Mouse (Mus musculus) stomach, postnatal 0 days (tissue): ENCODE measurements around the gene Znrd1. TPM values are rescaled to one million over a fixed set of nuclear protein-coding genes. Genes with fewer than 3 reads are reported as not detected.
"Not testable (repeated sequence)": the region's sequence is repeated elsewhere in the genome, so short reads cannot be mapped to it uniquely, and the experiment has no call there.

Experiments
- ATAC-seq: fragments of 200-750 bp; cut with Nextera tagmentation; 2 replicates; pipeline ENCODE4 v1.8.0; 2017; ENCODE audit not compliant: low FRiP score, low TSS enrichment
- DNase-seq: peaks from one replicate; pipeline ENCODE4 v3.0.0-alpha.2; 2016; ENCODE audit warnings: low spot score
- H3K27ac ChIP-seq: fragments of 300-500 bp; sonication (generic); replicated peaks from 2 replicates; pipeline ENCODE4 v1.5.1; 2014; ENCODE audit warnings: mild to moderate bottlenecking, control low read depth
- H3K27me3 ChIP-seq: fragments of 300-500 bp; sonication (generic); 2 replicates; pipeline ENCODE4 v1.6.1; 2014; ENCODE audit warnings: low read length; ENCODE audit not compliant: control insufficient read depth, insufficient read depth
- H3K36me3 ChIP-seq: fragments of 300-500 bp; sonication (generic); 2 replicates; pipeline ENCODE4 v1.6.1; 2014; ENCODE audit warnings: low read length, mixed read lengths; ENCODE audit not compliant: control insufficient read depth, insufficient read depth
- H3K4me1 ChIP-seq: fragments of 300-500 bp; sonication (generic); replicated peaks from 2 replicates; pipeline ENCODE4 v1.6.1; 2014; ENCODE audit warnings: antibody characterized with exemption; ENCODE audit not compliant: control insufficient read depth, insufficient read depth
- H3K4me2 ChIP-seq: fragments of 300-500 bp; sonication (generic); replicated peaks from 2 replicates; pipeline ENCODE4 v1.6.1; 2014; ENCODE audit warnings: low read depth, mild to moderate bottlenecking, control low read depth, moderate library complexity
- H3K4me3 ChIP-seq: fragments of 300-500 bp; sonication (generic); 2 replicates; pipeline ENCODE4 v1.5.1; 2014; ENCODE audit warnings: low read depth, low read length, control low read depth
- H3K9ac ChIP-seq: fragments of 300-500 bp; sonication (generic); 2 replicates; pipeline ENCODE4 v1.6.1; 2014; ENCODE audit warnings: mild to moderate bottlenecking, low read length, control low read depth, mixed read lengths
- H3K9me3 ChIP-seq: fragments of 300-500 bp; sonication (generic); 2 replicates; pipeline ENCODE4 v1.6.1; 2016; ENCODE audit warnings: low read length; ENCODE audit not compliant: control insufficient read depth
- CTCF ChIP-seq: IDR thresholded peaks from 2 replicates; pipeline ENCODE4 v1.5.1; 2016; ENCODE audit warnings: antibody characterized with exemption, low read depth, mild to moderate bottlenecking, moderate library complexity
- EP300 ChIP-seq: optimal IDR thresholded peaks from 2 replicates; pipeline ENCODE3; 2016; ENCODE audit warnings: antibody characterized with exemption
- WGBS: fragments of 180-500 bp; shearing (Covaris S2); extraction: QIAGEN DNeasy Blood & Tissue Kit; methylation state at CpG from one replicate; pipeline ENCODE4 v1.1.7; 2014; 5-methylcytosine and 5-hydroxymethylcytosine counted together
- polyA plus RNA-seq: library from polyadenylated mRNA; unstranded; fragments of >200 nt; fragmentation: Nextera tagmentation; extraction: Ambion mirVana; gene quantifications from 2 replicates; pipeline ENCODE4 v1.2.1, GENCODE M21; 2015

Gene Znrd1
- polyA plus RNA-seq, 1 experiment from 2014 or later, result 58.6 TPM

- Histone ChIP-seq H3K4me3 (no peak overlapping the region), H3K36me3 (no peaks in the 10 kb centered on the region), H3K27ac (no peak overlapping the region), H3K27me3 (no peaks in the 10 kb centered on the region), H3K4me2 (no peak overlapping the region), H3K9ac (no peak overlapping the region), H3K9me3 (no peaks in the 10 kb centered on the region), H3K4me1 (no peaks in the 10 kb centered on the region)
- 26% methylated on average over 7 of the region's 7 CpGs for WGBS
- TF ChIP-seq EP300 (no peak), CTCF (peak; percentile 91)
- DNase-seq (peak; percentile 78), ATAC-seq (peak; percentile 63; the same call in 1 of the 2 replicates)
These were observed 38.8 kb upstream of the Znrd1 start for GRCm38 (mm10) chr17:36997033-36997735.

- ATAC-seq (no peak), DNase-seq (no peak)
- Histone ChIP-seq H3K9ac (no peak overlapping the region), H3K36me3 (no peaks in the 10 kb centered on the region), H3K27me3 (no peaks in the 10 kb centered on the region), H3K27ac (no peak overlapping the region), H3K4me2 (no peak overlapping the region), H3K4me1 (no peaks in the 10 kb centered on the region), H3K4me3 (no peak overlapping the region), H3K9me3 (no peaks in the 10 kb centered on the region)
- TF ChIP-seq CTCF, result no peak
- no peak for TF ChIP-seq EP300
- WGBS, result 56% methylated on average over 3 of the region's 3 CpGs
These were observed 37.1 kb upstream of the Znrd1 start for GRCm38 (mm10) chr17:36995448-36995847.

GRCm38 (mm10) chr17:36994528-36994927 is 36.2 kb upstream of the Znrd1 start:
- ATAC-seq (no peak), DNase-seq (no peak)
- H3K27ac ChIP-seq, result no peak overlapping the region
- no peak overlapping the region for H3K9ac ChIP-seq
- H3K4me2 ChIP-seq, result no peak overlapping the region
- H3K36me3 ChIP-seq, result no peaks in the 10 kb centered on the region
- TF ChIP-seq EP300 (no peak), CTCF (no peak)
- H3K27me3 ChIP-seq, result no peaks in the 10 kb centered on the region
- WGBS, result 89% methylated on average over 2 of the region's 2 CpGs
- H3K4me3 ChIP-seq, result no peak overlapping the region
- H3K9me3 ChIP-seq, result no peaks in the 10 kb centered on the region
- H3K4me1 ChIP-seq, result no peaks in the 10 kb centered on the region

- H3K27ac ChIP-seq, result no peak overlapping the region
- H3K36me3 ChIP-seq, result no peaks in the 10 kb centered on the region
- H3K4me2 ChIP-seq, result no peak overlapping the region
- whole genome bisulfite sequencing, result 86% methylated on average over 4 of the region's 4 CpGs
- H3K27me3 ChIP-seq, result no peaks in the 10 kb centered on the region
- no peak overlapping the region for H3K4me3 ChIP-seq
- H3K4me1 ChIP-seq, result 0 out of 2 replicates have a peak, but pooled peaks cover under 1% of the 10 kb centered on the region
- TF ChIP-seq EP300, result no peak
- no peak for TF ChIP-seq CTCF
- no peaks in the 10 kb centered on the region for H3K9me3 ChIP-seq
- no peak for DNase-seq
- H3K9ac ChIP-seq, result no peak overlapping the region
- no peak for ATAC-seq
These were observed 35.5 kb upstream of the Znrd1 start for GRCm38 (mm10) chr17:36993770-36994325.

GRCm38 (mm10) chr17:36992336-36993104 is 34.2 kb upstream of the Znrd1 start:
- H3K4me2 ChIP-seq, result no peak overlapping the region
- H3K4me1 ChIP-seq, result 0 out of 2 replicates have a peak, but pooled peaks cover 2% of the 10 kb centered on the region
- H3K9me3 ChIP-seq, result no peaks in the 10 kb centered on the region
- DNase-seq (no peak), ATAC-seq (no peak)
- no peak overlapping the region for H3K27ac ChIP-seq
- H3K9ac ChIP-seq, result no peak overlapping the region
- 66% methylated on average over 3 of the region's 3 CpGs for WGBS
- no peaks in the 10 kb centered on the region for H3K36me3 ChIP-seq
- no peaks in the 10 kb centered on the region for H3K27me3 ChIP-seq
- H3K4me3 ChIP-seq, result no peak overlapping the region
- TF ChIP-seq CTCF (no peak), EP300 (no peak)

- H3K4me2 ChIP-seq, ATAC-seq, H3K27ac ChIP-seq, DNase-seq, H3K9me3 ChIP-seq, H3K36me3 ChIP-seq, H3K27me3 ChIP-seq, H3K4me1 ChIP-seq, H3K4me3 ChIP-seq, H3K9ac ChIP-seq: not testable (repeated sequence)
- WGBS, result 95% methylated on average over 5 of the region's 6 CpGs
These were observed 32.3 kb upstream of the Znrd1 start for GRCm38 (mm10) chr17:36990630-36991029.
